10 mouse cellular contexts compared by ENCODE assay signal in genomic region chr5:48402497-48402896, GRCm38 (mm10).
DNase-seq lines count a peak whose midpoint lies in the region; ATAC-seq and TF ChIP-seq lines count a peak whose summit lies in the region.
"Had no signal": no experiment of that assay in that cellular context is flagged by ENCODE, and none has a peak within 500 bp of the region (broad histone marks: within the 10 kb centered on the region; RNA-seq: fewer than 3 reads in every experiment).

No protein-coding gene starts in this region.

- peak; percentile 33 for DNase-seq in kidney, adult 2 months
- DNase-seq in brain, adult 2 months (ENCODE audit: low read depth, low spot score): peak; percentile 34
- peak; percentile 42 to 54 for DNase-seq in kidney, postnatal 4 days
- DNase-seq in urinary bladder, postnatal 4 days (ENCODE audit: low spot score in 2 of 2): no peak
- DNase-seq in B cell, adult 2 months: no peak
- DNase-seq: cerebellum, adult 11 months; thymus, adult 18-20 months had no signal

- no peaks in the 10 kb centered on the region for H3K9me3 ChIP-seq in kidney, embryonic 15.5 days (replicated peaks)
- no peaks in the 10 kb centered on the region for H3K9me3 ChIP-seq in embryonic facial prominence, embryonic 13.5 days

- H3K9ac ChIP-seq in kidney, embryonic 15.5 days: no peak overlapping the region
- H3K9ac ChIP-seq in embryonic facial prominence, embryonic 13.5 days: no peak overlapping the region

- no peaks in the 10 kb centered on the region for H3K4me1 ChIP-seq in kidney, adult 2 months (ENCODE audit: control insufficient read depth, insufficient read depth, low read length)
- H3K4me1 ChIP-seq in kidney, embryonic 15.5 days: no peaks in the 10 kb centered on the region
- peaks cover 6% of the 10 kb centered on the region for H3K4me1 ChIP-seq in embryonic facial prominence, embryonic 13.5 days

- no peak for ATAC-seq in kidney, embryonic 15.5 days (replicated peaks; ENCODE audit: low FRiP score)
- peak; percentile 32; the same call in 1 of the 2 replicates for ATAC-seq in embryonic facial prominence, embryonic 13.5 days (ENCODE audit: insufficient number of reproducible peaks, insufficient read depth, low FRiP score, low TSS enrichment, low read depth)

- H3K36me3 ChIP-seq in kidney, adult 2 months (ENCODE audit: control insufficient read depth, insufficient read depth, low read length): no peaks in the 10 kb centered on the region; the same call in 1 of the 2 replicates
- H3K36me3 ChIP-seq in kidney, embryonic 15.5 days: peaks cover 9% of the 10 kb centered on the region
- peaks cover 4% of the 10 kb centered on the region; the same call in 1 of the 2 replicates for H3K36me3 ChIP-seq in embryonic facial prominence, embryonic 13.5 days

- TF ChIP-seq POLR2A in kidney, adult 2 months (IDR thresholded peaks at IDR 0.05; ENCODE audit: low read depth, low read length): no peak

- WGBS in kidney, adult 2 months: 65% methylated on average over 3 of the region's 3 CpGs
- 57% methylated on average over 3 of the region's 3 CpGs for WGBS in kidney, embryonic 15.5 days
- 22% methylated on average over 3 of the region's 3 CpGs for WGBS in embryonic facial prominence, embryonic 13.5 days

- no peak overlapping the region for H3K4me3 ChIP-seq in kidney, adult 2 months (ENCODE audit: insufficient read depth, low read depth, low read length)
- no peak overlapping the region for H3K4me3 ChIP-seq in kidney, embryonic 15.5 days (replicated peaks)
- no peak overlapping the region for H3K4me3 ChIP-seq in embryonic facial prominence, embryonic 13.5 days

- no peak overlapping the region for H3K27ac ChIP-seq in kidney, adult 2 months (ENCODE audit: insufficient read depth, low read depth, low read length)
- H3K27ac ChIP-seq in kidney, embryonic 15.5 days: no peak overlapping the region
- H3K27ac ChIP-seq in embryonic facial prominence, embryonic 13.5 days: no peak overlapping the region

- no peak for TF ChIP-seq CTCF in kidney, adult 2 months (conservative IDR thresholded peaks at IDR 0.05; ENCODE audit: insufficient read depth, insufficient read length, low read depth, low read length)

- no peak overlapping the region for H3K4me2 ChIP-seq in kidney, embryonic 15.5 days
- no peak overlapping the region for H3K4me2 ChIP-seq in embryonic facial prominence, embryonic 13.5 days
- H3K4me2 ChIP-seq: midbrain, embryonic 11.5 days had no signal

- H3K27me3 ChIP-seq in kidney, adult 2 months (replicated peaks; ENCODE audit: control insufficient read depth, insufficient read depth, low read length): no peaks in the 10 kb centered on the region
- no peaks in the 10 kb centered on the region for H3K27me3 ChIP-seq in kidney, embryonic 15.5 days
- no peaks in the 10 kb centered on the region for H3K27me3 ChIP-seq in embryonic facial prominence, embryonic 13.5 days

Comparison
In these comparisons a context has a peak if more than half of its experiments do, and no peak if none do; other contexts are left out.
1. DNase-seq: peak in kidney, adult 2 months (single experiment), brain, adult 2 months (single experiment) and kidney, postnatal 4 days (2 of 2); none in urinary bladder, postnatal 4 days (0 of 2) and B cell, adult 2 months (0 of 2).